Mouse (Mus musculus): ENCODE measurements around the gene Haao.

Gene Haao

GRCm38 (mm10) chr17:83795121-83795520 lies 52.6 kb downstream of the Haao start:
- no peak for DNase-seq (ENCODE audit: extremely low read depth, insufficient read length, low spot score)

GRCm38 (mm10) chr17:83792388-83792787 lies 55.4 kb downstream of the Haao start:
- DNase-seq (ENCODE audit: extremely low read depth, insufficient read length, low spot score) = no peak

GRCm38 (mm10) chr17:83790158-83790557 lies 57.6 kb downstream of the Haao start:
- DNase-seq (ENCODE audit: extremely low read depth, insufficient read length, low spot score) = no peak

GRCm38 (mm10) chr17:83786418-83786817 lies 61.3 kb downstream of the Haao start:
- no peak for DNase-seq (ENCODE audit: extremely low read depth, insufficient read length, low spot score)

- DNase-seq (ENCODE audit: extremely low read depth, insufficient read length, low spot score) = no peak
These were observed 65.0 kb downstream of the Haao start for GRCm38 (mm10) chr17:83782740-83783139.

Data from 3134 (cell line).